Mouse (Mus musculus) embryo, embryonic 9.5 days (tissue): ENCODE measurements around the gene Nqo1.

ENCODE experiments used
- DNase-seq: peaks from one replicate; pipeline ENCODE4 v3.0.0-alpha.2; 2017; ENCODE audit errors: extremely low spot score

The Nqo1 gene

GRCm38 (mm10) chr8:107404057-107404456, 1.1 kb upstream of the Nqo1 start:
- no peak for DNase-seq

- no peak for DNase-seq
Observed at GRCm38 (mm10) chr8:107401866-107402265, 1.1 kb downstream of the Nqo1 start.

GRCm38 (mm10) chr8:107399495-107399894, 3.5 kb downstream of the Nqo1 start:
- DNase-seq, result no peak

GRCm38 (mm10) chr8:107397665-107398064, 5.3 kb downstream of the Nqo1 start:
- DNase-seq, result no peak

- DNase-seq, result no peak
Observed at GRCm38 (mm10) chr8:107396106-107396670, 6.8 kb downstream of the Nqo1 start.

GRCm38 (mm10) chr8:107395397-107395796, 7.6 kb downstream of the Nqo1 start:
- no peak for DNase-seq

GRCm38 (mm10) chr8:107391136-107391516, 11.9 kb downstream of the Nqo1 start:
- no peak for DNase-seq

GRCm38 (mm10) chr8:107390476-107391135, 12.4 kb downstream of the Nqo1 start:
- no peak for DNase-seq

- DNase-seq, result no peak
Observed at GRCm38 (mm10) chr8:107389557-107389956, 13.4 kb downstream of the Nqo1 start.

GRCm38 (mm10) chr8:107387861-107388260, 15.1 kb downstream of the Nqo1 start:
- no peak for DNase-seq

- peak; percentile 22 for DNase-seq
Observed at GRCm38 (mm10) chr8:107386642-107387041, 16.4 kb downstream of the Nqo1 start.

GRCm38 (mm10) chr8:107386171-107386570, 16.8 kb downstream of the Nqo1 start:
- DNase-seq, result no peak

- DNase-seq, result no peak
Observed at GRCm38 (mm10) chr8:107385063-107385462, 17.9 kb downstream of the Nqo1 start.

GRCm38 (mm10) chr8:107384651-107385050, 18.4 kb downstream of the Nqo1 start:
- no peak for DNase-seq

GRCm38 (mm10) chr8:107382898-107383297, 20.1 kb downstream of the Nqo1 start:
- DNase-seq, result no peak

- DNase-seq, result no peak
Observed at GRCm38 (mm10) chr8:107381666-107382065, 21.3 kb downstream of the Nqo1 start.

GRCm38 (mm10) chr8:107380734-107381133, 22.3 kb downstream of the Nqo1 start:
- DNase-seq, result no peak

- no peak for DNase-seq
Observed at GRCm38 (mm10) chr8:107377346-107377745, 25.7 kb downstream of the Nqo1 start.

GRCm38 (mm10) chr8:107370311-107370710, 32.7 kb downstream of the Nqo1 start:
- DNase-seq, result no peak
